ENCODE assay signal across 9 mouse cellular contexts in genomic region chr6:145598794-145599555, GRCm38 (mm10). TPM values are rescaled to one million over a fixed set of nuclear protein-coding genes. Genes with fewer than 3 reads are reported as not detected.
A peak's percentile ranks its signal among the peaks of the same experiment; 100 is the strongest.
DNase-seq lines count a peak whose midpoint lies in the region; ATAC-seq and TF ChIP-seq lines count a peak whose summit lies in the region.
"Had no signal": no experiment of that assay in that cellular context is flagged by ENCODE, and none has a peak within 500 bp of the region (broad histone marks: within the 10 kb centered on the region; RNA-seq: fewer than 3 reads in every experiment).

No protein-coding gene starts in this region.

- H3K9ac ChIP-seq in forebrain, embryonic 14.5 days (ENCODE audit: low read length), result no peak overlapping the region
- H3K9ac ChIP-seq in CH12.LX (ENCODE audit: insufficient read depth, low read depth), result no peak overlapping the region
- no peak overlapping the region for H3K9ac ChIP-seq in limb, embryonic 11.5 days (ENCODE audit: low read length)

- no peak for TF ChIP-seq CTCF in CH12.LX (conservative IDR thresholded peaks at IDR 0.05 in 1 of 2, IDR thresholded peaks at IDR 0.05 in 1 of 2; ENCODE audit: low read depth in 2 of 2, low read length in 2 of 2)

- no peak overlapping the region for H3K4me3 ChIP-seq in forebrain, embryonic 14.5 days (ENCODE audit: low read depth, low read length)
- H3K4me3 ChIP-seq in forebrain, embryonic 10.5 days, result no peak overlapping the region
- H3K4me3 ChIP-seq in CH12.LX (replicated peaks in 1 of 3; ENCODE audit: low read depth in 2 of 3, low read length in 2 of 3, poor library complexity in 1 of 3), result no peak overlapping the region
- H3K4me3 ChIP-seq in limb, embryonic 11.5 days (ENCODE audit: low read depth, low read length), result no peak overlapping the region

- no peak for TF ChIP-seq EP300 in CH12.LX (IDR thresholded peaks at IDR 0.05; ENCODE audit: low read length)

- H3K4me1 ChIP-seq in forebrain, embryonic 14.5 days (ENCODE audit: control insufficient read depth, insufficient read depth, low read length), result peaks cover 4% of the 10 kb centered on the region; the same call in 1 of the 2 replicates
- peaks cover 13% of the 10 kb centered on the region for H3K4me1 ChIP-seq in forebrain, embryonic 10.5 days
- H3K4me1 ChIP-seq in CH12.LX (ENCODE audit: control insufficient read depth in 1 of 2, insufficient read depth in 2 of 2), result peaks cover 2 to 24% of the 10 kb centered on the region in 2 experiments; a peak in 3 of 4 replicates
- peaks cover 10% of the 10 kb centered on the region for H3K4me1 ChIP-seq in limb, embryonic 11.5 days (ENCODE audit: control insufficient read depth, insufficient read depth, low read length)

- WGBS in forebrain, embryonic 14.5 days, result 58% methylated on average over 11 of the region's 11 CpGs
- 76% methylated on average over 11 of the region's 11 CpGs for WGBS in forebrain, embryonic 10.5 days
- 57% methylated on average over 11 of the region's 11 CpGs for WGBS in limb, embryonic 11.5 days

- no peak for TF ChIP-seq POLR2A in CH12.LX (IDR thresholded peaks at IDR 0.05; ENCODE audit: low read depth, low read length)

- TF ChIP-seq RAD21 in CH12.LX (IDR thresholded peaks at IDR 0.05; ENCODE audit: low read depth, low read length), result no peak

- peak; percentile 72 for ATAC-seq in forebrain, embryonic 14.5 days
- peak; percentile 72 for ATAC-seq in common myeloid progenitor, adult 5-6 weeks (replicated peaks; ENCODE audit: low read depth, poor library complexity, severe bottlenecking)
- no peak for ATAC-seq in limb, embryonic 11.5 days (ENCODE audit: insufficient number of reproducible peaks, low FRiP score, low TSS enrichment, low read depth)

- dilution Hi-C loops in CH12.LX (cut with MboI; ENCODE audit: extremely low pct_ligation_motif_present, extremely low pct_unique_long_range_greater_than_20kb, low sequenced_read_pairs), result no loop called here

- peak; percentile 66 for DNase-seq in forebrain, embryonic 14.5 days (ENCODE audit: low spot score)
- no peak for DNase-seq in forebrain, embryonic 10.5 days (ENCODE audit: extremely low spot score, low spot score)
- no peak for DNase-seq in CH12.LX (ENCODE audit: extremely low read depth)
- DNase-seq in limb, embryonic 11.5 days (ENCODE audit: low spot score), result no peak
- DNase-seq in frontal cortex, adult 2 months (ENCODE audit: extremely low spot score in 1 of 2, low spot score in 1 of 2), result no peak
- DNase-seq in heart, postnatal 4 days, result no peak
- no peak for DNase-seq in Muller cell, postnatal 12 days (ENCODE audit: inconsistent ontology term)
- DNase-seq: thymus, adult 2 months had no signal

- no peaks in the 10 kb centered on the region for H3K79me2 ChIP-seq in CH12.LX (replicated peaks; ENCODE audit: control insufficient read depth, extremely low read depth, insufficient read depth, poor library complexity, severe bottlenecking)

- H3K9me3 ChIP-seq in forebrain, embryonic 14.5 days (replicated peaks; ENCODE audit: control insufficient read depth, low read length), result no peaks in the 10 kb centered on the region
- H3K9me3 ChIP-seq in forebrain, embryonic 10.5 days, result no peaks in the 10 kb centered on the region
- no peaks in the 10 kb centered on the region for H3K9me3 ChIP-seq in CH12.LX (replicated peaks; ENCODE audit: low read length)
- no peaks in the 10 kb centered on the region; the same call in 1 of the 2 replicates for H3K9me3 ChIP-seq in limb, embryonic 11.5 days (ENCODE audit: control insufficient read depth, low read length)

- no peak overlapping the region for H3K27ac ChIP-seq in forebrain, embryonic 14.5 days (ENCODE audit: low read depth, low read length)
- no peak overlapping the region for H3K27ac ChIP-seq in forebrain, embryonic 10.5 days
- H3K27ac ChIP-seq in CH12.LX (ENCODE audit: insufficient read depth, low read depth), result no peak overlapping the region
- H3K27ac ChIP-seq in limb, embryonic 11.5 days (replicated peaks; ENCODE audit: low read depth, low read length), result 0 out of 2 replicates have a peak overlapping the region, but pooled peaks have one; percentile 26

- H3K36me3 ChIP-seq in forebrain, embryonic 14.5 days (ENCODE audit: control insufficient read depth, insufficient read depth, low read length), result no peaks in the 10 kb centered on the region
- no peaks in the 10 kb centered on the region for H3K36me3 ChIP-seq in forebrain, embryonic 10.5 days (replicated peaks)
- H3K36me3 ChIP-seq in CH12.LX (replicated peaks in 1 of 2; ENCODE audit: control insufficient read depth in 1 of 2, insufficient read depth in 1 of 2, low read length in 1 of 2), result no peaks in the 10 kb centered on the region
- H3K36me3 ChIP-seq in limb, embryonic 11.5 days (ENCODE audit: control insufficient read depth, insufficient read depth, low read length), result no peaks in the 10 kb centered on the region

- in situ Hi-C loops in CH12.LX (cut with MboI; ENCODE audit: low pct_ligation_motif_present, low pct_unique_long_range_greater_than_20kb, low sequenced_read_pairs), result no loop called here

- no peaks in the 10 kb centered on the region for H3K27me3 ChIP-seq in forebrain, embryonic 14.5 days (replicated peaks; ENCODE audit: control insufficient read depth, insufficient read depth, low read length)
- H3K27me3 ChIP-seq in forebrain, embryonic 10.5 days (ENCODE audit: poor library complexity, severe bottlenecking), result no peaks in the 10 kb centered on the region
- no peaks in the 10 kb centered on the region for H3K27me3 ChIP-seq in CH12.LX (replicated peaks)
- H3K27me3 ChIP-seq in limb, embryonic 11.5 days (ENCODE audit: control insufficient read depth, insufficient read depth, low read length), result no peaks in the 10 kb centered on the region

- no peak overlapping the region for H3K4me2 ChIP-seq in forebrain, embryonic 14.5 days (ENCODE audit: low read length)
- H3K4me2 ChIP-seq in CH12.LX (ENCODE audit: insufficient read depth, low read depth, poor library complexity, severe bottlenecking), result no peak overlapping the region
- H3K4me2 ChIP-seq in limb, embryonic 11.5 days (ENCODE audit: low read depth, severe bottlenecking), result no peak overlapping the region

TF ChIP-seq in CH12.LX, 34 proteins besides CTCF, POLR2A, EP300 and RAD21:
- TF ChIP-seq MAFK (IDR thresholded peaks at IDR 0.05; ENCODE audit: insufficient replicate concordance, low read length) (0 out of 2 replicates have a peak, but pooled peaks have one; percentile 46), ETS1 (conservative IDR thresholded peaks at IDR 0.05; ENCODE audit: low read depth, low read length) (no peak), ZC3H11A (IDR thresholded peaks at IDR 0.05; ENCODE audit: low read depth, low read length) (no peak)

RNA-seq across cellular contexts. Expression of gene Lmntd1, which starts 15.1 kb away (rescaled TPM):
- 0.93 and 0.95 TPM in 2 replicates for polyA plus RNA-seq in forebrain, embryonic 14.5 days (2014; fragmentation: Nextera tagmentation; extraction: Ambion mirVana)
- 0.15 and 0.37 TPM in 2 replicates for polyA plus RNA-seq in forebrain, embryonic 10.5 days (2016; fragmentation: Nextera tagmentation; extraction: Ambion mirVana)
- total RNA-seq in CH12.LX (2012; rRNA removed) (0.08 TPM in 1 of 2 replicates, not detected in the other), CH12.LX (2014; rRNA removed) (0.26 and 0.35 TPM in 2 replicates)
- 0.43 and 0.48 TPM in 2 replicates for polyA plus RNA-seq in CH12.LX (2012; ENCODE audit: insufficient read length, low read depth)
- total RNA-seq in common myeloid progenitor, adult 5-6 weeks (2017), result not detected in 2 replicates
- 0.37 TPM in 1 of 2 replicates, not detected in the other for polyA plus RNA-seq in limb, embryonic 11.5 days (2014; fragmentation: Nextera tagmentation; extraction: Ambion mirVana)
- polyA plus RNA-seq in frontal cortex, adult 2 months (2012; rRNA removed), result 1.7 and 2.1 TPM in 2 replicates
- 1 to 10 TPM; 2.8 to 3.1 TPM for total RNA-seq in heart, postnatal 4 days (2021)

RNA-seq across cellular contexts. Expression of gene Tuba3b, which starts 16.6 kb away (rescaled TPM):
- not detected in 2 replicates for polyA plus RNA-seq in forebrain, embryonic 14.5 days (2014; fragmentation: Nextera tagmentation; extraction: Ambion mirVana)
- polyA plus RNA-seq in forebrain, embryonic 10.5 days (2016; fragmentation: Nextera tagmentation; extraction: Ambion mirVana), result not detected in 2 replicates
- not detected in 2 replicates for total RNA-seq in CH12.LX (2012; rRNA removed)
- total RNA-seq in CH12.LX (2014; rRNA removed), result not detected in 2 replicates
- polyA plus RNA-seq in CH12.LX (2012; ENCODE audit: insufficient read length, low read depth), result not detected in 2 replicates
- total RNA-seq in common myeloid progenitor, adult 5-6 weeks (2017), result not detected in 2 replicates
- not detected in 2 replicates for polyA plus RNA-seq in limb, embryonic 11.5 days (2014; fragmentation: Nextera tagmentation; extraction: Ambion mirVana)
- polyA plus RNA-seq in frontal cortex, adult 2 months (2012; rRNA removed), result not detected in 2 replicates
- under 1 TPM; 0.50 to 0.59 TPM for total RNA-seq in heart, postnatal 4 days (2021)
